Mouse (Mus musculus) megakaryocyte progenitor cell, adult 5-6 weeks (primary cell): ENCODE measurements around the gene Amer3. TPM values are rescaled to one million over a fixed set of nuclear protein-coding genes. Genes with fewer than 3 reads are reported as not detected.

Experiments
- ATAC-seq: replicated peaks from 2 replicates; pipeline ENCODE4 v1.8.0; 2016; ENCODE audit warnings: mild to moderate bottlenecking, moderate TSS enrichment, inconsistent platforms; ENCODE audit not compliant: poor library complexity
- total RNA-seq, 2 experiments: library from RNA; stranded (forward) in 1 of 2; stranded (reverse) in 1 of 2; fragments of 157-497, 149-512 nt in 1 of 2; fragments of 200-1000 nt in 1 of 2; gene quantifications; 2 replicates each; pipeline versions ENCODE4 v1.2.3 to v1.2.4; 2015 to 2017

Amer3 gene
- not detected in 2 replicates for total RNA-seq (2015)
- not detected in 2 replicates for total RNA-seq (2017)

DNA sequence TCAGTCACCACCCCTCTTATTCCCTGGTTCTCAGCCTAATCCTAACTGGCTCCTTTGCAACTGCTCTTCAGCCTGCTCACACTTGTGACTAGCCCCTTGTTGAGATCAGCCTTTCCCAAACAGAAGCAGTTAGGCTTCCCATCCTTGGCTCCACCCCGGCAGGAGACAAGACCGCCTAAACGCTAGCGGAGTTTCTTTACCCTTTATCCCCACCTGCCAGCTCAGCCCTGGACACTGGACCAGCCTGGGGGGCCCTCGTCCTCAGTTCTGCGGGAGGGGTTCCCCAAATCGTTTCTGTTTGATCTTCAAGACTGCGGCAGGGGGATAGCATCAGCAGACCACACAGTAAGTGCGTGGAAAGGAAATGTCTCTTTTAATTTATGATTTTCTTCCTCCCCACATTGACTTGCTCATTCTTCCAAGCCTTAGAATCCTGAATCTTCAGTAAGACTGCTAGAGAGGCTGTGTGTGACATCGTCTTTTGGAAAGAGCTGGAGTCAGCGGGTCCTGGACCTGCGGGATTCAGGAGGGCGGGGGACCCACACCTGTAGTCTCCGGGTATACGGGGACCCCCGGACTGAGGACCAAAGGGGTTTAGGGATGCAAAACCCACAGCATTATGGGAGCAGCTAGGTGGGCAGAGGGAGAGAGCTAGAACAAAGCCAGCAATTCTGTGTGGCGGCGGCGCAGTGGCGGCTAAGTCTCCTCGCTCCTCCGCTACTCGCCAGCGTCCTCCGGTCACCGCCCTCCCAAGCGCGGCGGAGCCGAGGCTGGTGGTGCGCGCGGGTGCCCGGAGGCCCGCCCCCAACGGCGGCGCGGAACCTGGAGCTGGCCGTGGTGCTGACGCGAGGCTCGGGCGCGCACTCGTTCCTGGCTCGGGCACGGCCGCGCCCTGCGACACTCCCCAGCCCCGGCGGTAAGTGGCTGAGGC lies at the start of gene Amer3:
Gene Amer3 (plus strand): TSS at position 807 of the 931 bp plus-strand sequence.
- peak; percentile 99 for ATAC-seq

DNA sequence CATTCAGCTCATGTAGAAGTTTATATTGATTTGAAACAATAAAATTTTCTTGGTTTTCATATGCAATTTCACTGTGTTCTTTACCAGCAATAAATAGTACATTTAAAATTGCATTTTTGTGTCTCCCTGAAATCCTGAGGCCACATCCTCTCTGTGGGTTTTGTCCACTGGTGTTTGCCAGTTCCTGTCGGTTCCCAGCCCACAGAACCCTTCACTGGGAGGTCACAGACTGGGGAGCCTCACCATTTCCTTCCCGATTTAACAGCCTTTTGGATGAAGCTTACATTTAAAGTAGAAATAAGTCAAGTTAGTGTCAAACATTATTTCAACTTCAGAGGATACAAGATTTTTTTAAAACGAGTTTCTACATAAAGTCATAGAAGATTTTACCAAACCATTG lies 44.9 kb upstream of the Amer3 start:
- 0 out of 2 replicates have a peak, but pooled peaks have one; percentile 42 for ATAC-seq

DNA sequence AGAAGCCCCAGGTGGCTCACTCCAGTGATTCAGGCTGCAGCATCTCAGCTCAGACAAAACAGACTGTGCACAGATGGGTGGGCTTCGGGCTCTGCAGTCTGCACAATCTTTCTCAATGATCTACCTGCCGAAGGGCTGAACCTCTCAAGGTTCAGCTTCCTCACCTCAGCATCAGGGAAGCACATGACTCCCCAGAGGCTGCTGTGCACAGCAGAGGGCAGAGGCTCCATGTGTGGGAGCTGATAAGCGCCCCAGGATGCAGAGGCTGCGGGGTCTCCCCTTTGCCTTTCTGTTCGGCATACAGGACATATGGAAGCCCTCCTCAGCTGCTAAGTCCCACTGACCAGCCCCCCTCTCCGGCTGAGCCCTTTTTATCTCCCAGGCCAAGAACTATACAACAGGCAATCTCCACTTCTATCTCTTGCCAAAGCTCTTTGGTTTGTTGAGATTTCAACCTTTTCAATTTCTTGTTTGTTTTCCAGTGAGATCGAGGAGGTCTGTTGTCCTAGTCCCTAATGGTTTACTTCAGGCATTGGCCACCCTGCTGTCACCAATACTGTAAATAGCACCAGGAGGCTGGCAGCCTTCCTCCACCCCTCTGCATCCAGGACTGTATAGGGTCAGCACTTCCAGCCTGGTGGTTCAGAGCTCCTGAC lies 44.3 kb upstream of the Amer3 start, which contains the start of gene Cfc1:
Gene Cfc1 (plus strand): TSS at position 606 of the 656 bp plus-strand sequence.
- peak; percentile 41 for ATAC-seq

DNA sequence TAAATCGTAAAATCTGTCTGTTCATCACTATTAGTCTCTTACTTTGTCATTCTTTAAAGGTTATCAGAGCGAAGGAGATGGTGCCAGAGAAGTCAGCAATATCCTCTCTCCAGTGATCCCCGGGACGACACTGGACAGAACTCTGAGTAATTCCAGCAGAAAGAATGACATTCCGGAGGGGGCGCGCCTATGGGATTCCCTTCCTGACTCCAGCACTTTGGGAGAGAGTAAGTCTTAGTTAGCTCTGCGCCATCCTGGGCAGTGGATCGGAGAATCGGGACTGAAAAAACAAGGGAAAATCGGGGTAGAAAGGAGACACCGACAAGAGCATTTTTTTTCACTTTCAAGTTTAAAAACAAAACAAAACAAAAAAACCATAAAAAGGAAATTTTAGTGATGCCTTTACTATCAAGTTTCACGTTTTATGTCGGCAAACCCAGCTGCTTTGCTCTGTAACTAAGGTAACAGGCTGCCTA lies 43.1 kb upstream of the Amer3 start:
- ATAC-seq, result no peak

DNA sequence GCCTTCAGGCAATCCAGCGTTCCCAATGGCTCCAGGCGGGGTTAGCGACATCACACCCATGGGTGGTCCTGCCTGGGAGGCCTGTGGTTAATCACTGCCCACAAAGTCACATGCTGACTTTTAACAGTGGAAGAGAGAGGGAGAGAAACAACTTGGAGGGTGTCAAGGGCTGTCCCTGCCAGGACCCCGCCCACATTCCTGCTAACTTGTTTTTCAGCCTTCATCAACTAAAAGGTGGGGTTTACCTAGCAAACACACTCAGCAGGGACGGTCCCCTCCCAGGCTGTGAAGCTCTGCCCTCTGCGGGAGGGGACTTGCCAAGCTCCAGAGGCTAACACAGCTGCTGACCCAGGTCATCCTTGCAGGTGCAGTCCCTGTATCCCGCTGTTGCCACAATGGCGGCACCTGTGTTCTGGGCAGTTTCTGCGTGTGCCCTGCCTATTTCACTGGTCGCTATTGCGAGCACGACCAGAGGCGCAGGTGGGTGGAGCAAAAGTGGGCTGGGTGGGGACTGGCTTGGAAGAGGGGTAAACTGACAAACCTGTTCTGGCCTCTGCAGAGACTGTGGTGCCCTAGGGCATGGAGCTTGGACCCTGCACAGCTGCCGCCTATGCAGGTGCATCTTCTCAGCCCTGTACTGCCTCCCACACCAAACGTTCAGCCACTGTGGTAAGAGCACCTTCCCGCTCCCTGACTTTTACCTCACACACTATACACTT lies 42.5 kb upstream of the Amer3 start:
- ATAC-seq, result peak; percentile 65

DNA sequence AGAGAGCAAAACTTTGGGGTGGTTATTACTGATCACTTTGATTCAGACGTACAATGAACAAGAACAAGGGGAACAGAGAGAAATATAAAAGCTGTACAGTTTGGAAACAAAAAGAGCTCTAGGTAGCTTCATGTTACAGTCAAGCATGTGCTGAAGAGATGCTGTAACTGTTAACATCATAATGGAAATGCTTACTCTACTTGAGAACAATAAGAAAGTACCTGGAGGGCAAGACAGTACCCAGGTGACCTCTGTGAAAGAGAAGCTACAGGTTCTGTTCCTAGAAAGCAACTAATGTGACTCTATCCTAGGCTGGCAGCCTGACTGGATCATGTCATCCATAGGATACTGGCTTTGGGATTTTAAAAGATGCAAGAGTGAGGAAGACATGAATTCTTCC lies 32.4 kb upstream of the Amer3 start:
- no peak for ATAC-seq

DNA sequence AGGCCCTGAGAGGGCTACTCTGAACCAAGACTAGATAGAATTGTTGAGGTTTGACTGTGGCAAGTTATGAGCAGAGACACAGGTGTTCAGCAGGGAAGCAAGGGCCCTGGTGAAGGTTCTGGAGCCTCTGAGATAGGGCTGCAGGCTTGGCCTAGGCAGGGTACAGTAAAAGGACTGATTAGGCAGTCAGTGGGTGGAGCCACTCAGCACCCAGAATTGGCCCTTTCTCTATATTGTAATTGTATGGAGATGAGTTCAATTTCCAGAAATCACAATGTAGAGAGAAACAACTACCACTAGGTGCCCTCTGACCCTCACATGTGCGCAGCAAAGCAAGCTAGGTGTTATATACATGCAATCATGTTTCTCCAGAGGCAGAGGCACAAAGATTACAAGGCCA lies 25.8 kb upstream of the Amer3 start:
- ATAC-seq, result peak; percentile 37

DNA sequence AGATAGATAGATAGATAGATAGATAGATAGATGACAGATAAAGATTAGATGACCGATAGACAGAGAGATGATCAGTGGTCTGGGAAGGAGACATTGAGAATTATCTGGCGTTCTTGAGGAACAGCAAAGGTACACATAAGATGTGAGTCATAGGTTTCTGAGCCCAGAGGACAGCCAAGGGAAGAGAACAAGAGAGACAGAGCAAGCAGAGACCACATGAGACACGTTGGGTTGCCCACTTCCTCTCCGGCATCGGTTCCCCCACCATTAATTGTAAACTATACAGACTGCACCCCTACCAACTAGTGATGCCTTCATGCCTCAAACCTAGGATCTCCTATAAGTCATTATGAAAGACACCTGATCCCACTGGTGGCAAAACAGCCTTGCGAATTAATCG lies 25.2 kb upstream of the Amer3 start:
- ATAC-seq, result peak; percentile 55; the same call in 1 of the 2 replicates

DNA sequence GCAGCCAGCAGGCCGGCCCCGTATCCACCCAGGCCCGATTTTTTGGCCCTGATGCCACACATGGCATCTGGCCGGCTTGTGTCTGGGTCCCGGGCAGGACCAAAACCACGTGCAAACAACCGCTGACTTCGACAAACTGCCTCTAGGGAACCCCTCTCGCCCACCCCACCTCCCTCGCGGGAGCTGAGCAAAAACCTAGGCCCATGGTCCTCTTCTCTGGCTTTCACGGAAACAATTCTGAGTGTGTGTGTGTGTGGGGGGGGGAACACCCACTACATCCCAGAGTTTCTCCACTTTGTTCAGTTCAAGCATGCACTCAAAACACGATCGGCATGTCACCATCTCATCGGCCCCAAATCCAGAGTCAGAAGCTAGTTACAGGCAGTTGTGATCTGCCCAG lies 18.6 kb upstream of the Amer3 start, which contains the start of gene Prss40:
Gene Prss40 (minus strand): TSS at position 101 of the 400 bp plus-strand sequence.
- ATAC-seq, result no peak

DNA sequence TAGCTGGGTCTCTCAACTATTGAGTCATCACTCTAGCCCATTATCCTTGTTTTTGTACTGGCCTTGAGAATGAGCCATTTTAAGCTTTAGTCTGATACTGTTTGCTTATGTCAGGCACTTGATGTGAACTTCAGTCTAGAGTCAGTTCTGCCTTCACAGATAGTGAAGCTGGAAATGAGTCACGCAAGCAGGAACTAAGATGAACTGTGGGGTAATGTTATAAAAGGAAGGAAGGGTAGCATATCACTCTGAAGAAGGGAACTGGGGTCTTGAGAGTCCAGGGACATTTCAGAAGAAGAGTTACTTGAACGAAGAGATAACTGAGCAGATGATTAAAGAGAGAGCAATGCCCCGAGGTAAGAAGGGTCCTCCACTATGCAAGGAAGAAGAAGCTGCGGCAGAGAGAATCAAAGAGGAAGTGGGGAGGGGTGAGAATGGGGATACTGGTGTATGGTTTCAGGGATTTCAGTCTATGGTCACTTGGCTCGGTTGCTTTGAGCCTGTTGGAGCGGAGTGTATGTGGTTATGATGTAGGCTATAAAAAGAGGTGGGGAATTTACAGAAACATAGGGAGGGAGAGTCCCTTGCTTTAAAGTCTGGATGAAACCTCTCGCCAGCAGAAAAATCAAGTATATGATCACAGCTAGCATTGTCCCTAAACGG lies 14.9 kb upstream of the Amer3 start:
- ATAC-seq, result peak; percentile 66

DNA sequence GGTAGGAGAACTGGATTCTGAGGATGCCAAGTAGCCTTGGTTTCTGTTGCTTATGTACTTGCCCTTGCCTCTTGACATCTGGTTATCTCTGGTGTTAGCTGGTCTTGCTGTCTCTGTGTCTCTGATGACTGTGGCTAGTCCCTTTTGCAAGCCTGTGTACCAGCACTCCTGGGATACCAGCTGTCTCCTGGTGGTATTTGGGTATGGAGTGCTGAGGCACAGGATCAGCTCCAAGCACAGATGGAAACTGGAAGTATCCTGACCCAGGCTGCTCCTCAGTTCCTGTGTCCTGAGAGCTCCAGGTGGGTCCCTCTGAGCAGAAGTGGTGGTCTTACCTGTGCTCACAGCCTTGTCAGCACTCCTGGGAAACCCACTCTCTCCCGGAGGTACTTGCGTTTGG lies 11.3 kb upstream of the Amer3 start:
- no peak for ATAC-seq

DNA sequence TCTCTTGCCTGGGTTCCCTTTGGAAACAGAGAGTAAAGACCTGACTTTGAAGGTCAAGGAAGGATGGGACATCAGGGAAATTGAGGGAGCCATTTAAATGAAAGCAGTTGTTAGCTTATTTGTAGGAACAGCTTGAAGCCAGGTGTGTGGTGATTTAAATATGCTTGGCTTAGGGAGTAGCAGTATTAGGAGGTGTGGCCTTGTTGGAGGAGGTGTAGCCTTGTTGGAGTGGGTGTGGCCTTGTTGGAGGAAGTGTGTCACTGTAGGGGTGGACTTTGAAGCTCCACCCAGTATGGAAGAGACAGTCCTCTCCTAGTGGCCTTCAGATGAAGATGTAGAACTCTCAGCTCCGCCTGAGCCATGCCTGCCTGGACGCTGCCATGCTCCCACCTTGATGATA lies 9.6 kb upstream of the Amer3 start:
- no peak for ATAC-seq

DNA sequence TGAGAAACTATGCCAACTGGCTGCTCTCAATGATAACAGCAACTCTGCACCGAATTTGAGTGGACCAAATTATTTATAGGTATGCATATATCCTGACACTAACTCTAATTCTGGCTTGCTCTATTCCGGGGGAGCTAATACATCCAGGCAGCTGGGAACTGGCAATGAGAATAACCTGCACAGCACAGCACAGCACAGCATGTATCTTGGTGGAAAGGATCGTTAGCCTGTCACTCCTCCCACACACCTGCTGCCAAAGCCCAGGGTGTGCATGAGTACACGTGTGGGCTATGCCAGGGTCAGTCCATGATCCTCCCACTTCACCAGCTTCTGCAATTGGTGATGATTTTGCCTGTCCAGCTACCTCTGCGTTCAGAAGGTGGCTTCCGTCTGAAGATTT lies 8.0 kb upstream of the Amer3 start:
- ATAC-seq, result no peak

DNA sequence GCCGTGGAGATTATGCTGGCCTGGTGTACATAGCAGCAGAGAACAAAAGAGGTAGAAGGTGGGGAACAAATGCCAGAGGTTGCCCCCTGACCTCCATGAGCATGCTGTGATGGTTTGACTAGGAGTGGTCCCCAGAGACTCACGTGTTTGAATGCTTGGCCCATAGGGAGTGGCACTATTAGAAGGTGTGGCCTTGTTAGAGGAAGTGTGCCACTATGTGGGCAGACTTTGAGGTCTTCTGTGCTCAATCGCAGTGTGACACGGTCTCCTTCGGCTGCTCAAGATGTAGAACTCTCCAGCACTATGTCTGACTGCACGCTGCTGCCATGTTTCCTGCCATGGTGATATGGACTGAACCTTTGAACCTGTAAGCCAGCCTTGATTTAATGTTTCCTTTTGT lies 6.2 kb upstream of the Amer3 start:
- ATAC-seq, result peak; percentile 77

DNA sequence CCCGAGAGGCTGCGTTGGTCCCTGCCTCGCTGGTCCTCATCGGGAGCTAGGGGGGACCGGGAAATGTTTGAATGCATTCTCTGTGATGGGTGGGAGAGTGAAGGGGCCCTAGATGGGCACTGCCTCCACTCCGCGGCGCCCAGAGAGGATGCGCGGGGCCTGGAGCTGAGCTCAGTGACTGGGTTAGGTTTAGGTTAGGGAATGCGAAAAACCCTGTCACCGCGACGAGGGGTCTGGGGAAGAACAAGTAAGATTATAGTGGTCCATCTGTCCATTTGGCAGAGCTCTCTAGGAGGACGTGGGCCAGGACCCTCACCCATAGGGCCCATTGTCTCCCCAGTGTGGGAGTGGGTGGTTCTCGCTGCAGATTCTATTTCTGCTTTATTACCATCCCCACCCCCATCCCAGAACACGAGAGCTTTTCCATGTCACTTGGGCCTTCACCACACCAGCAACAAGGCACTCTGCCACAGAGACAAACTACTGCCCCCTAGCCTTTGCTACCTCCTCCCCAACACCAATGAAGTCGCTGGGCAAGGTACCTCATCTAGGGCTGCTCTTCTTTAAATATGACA lies 412 bp downstream of the Amer3 start:
- ATAC-seq, result no peak

DNA sequence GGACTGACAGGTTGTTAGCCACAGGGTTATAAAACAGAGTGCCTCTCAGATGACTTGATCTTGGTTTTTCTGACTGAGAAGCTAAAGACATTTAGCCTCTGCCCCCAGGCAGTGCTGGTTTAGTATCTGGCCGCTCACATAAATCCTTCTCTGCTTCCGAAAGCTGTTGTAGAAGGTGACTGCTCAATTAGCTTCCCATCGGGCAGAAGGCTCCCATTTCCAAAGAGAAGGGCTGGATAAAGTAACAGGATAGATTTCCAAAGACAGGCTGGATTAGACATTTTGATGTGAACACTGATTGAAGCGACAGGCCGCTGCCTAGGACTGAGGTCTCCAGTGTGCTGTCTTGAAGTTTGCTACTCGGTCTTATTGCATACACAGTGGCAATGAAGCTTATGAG lies 2.8 kb downstream of the Amer3 start:
- ATAC-seq, result no peak

DNA sequence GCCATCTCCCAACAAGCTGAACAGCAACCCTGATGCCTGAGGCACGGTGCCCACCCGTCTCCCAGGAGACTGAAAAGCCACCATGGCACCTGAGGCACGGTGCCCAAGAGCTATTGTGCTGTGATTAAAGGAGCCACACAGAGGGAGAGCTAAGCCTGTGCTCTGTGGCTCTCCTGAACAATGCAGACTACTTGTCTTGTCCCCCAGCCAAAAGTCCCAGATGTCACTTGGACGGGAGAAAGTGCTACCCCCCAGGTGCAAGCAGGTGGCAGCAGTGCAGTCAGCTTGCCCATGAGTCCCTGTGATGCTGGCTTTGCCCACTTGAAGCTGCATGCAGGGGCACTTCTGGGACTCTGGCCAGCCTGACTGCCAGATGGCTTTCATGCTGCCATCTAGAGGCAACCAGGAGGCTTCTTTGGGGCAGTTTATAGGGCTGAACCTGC lies 4.4 kb downstream of the Amer3 start:
- 0 out of 2 replicates have a peak, but pooled peaks have one; percentile 12 for ATAC-seq

DNA sequence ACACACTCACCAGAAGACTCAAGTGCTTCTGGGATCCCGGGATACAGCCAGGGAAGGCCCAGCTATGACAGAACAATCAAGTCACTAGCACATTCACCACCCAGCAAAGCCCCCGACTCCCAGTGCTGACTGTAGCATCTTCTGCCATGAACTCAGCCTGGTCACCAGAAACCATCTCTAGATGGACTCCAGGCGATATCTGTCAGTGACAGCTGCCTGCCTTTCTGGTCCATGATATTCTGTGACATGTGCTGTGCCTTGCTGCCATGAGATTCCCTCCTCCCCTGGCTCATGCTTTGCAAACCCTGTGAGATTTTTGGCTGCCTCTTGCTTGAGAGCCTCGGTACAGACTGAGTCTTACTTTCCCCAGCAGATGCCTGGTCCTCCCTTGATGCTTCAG lies 5.3 kb downstream of the Amer3 start:
- no peak for ATAC-seq

DNA sequence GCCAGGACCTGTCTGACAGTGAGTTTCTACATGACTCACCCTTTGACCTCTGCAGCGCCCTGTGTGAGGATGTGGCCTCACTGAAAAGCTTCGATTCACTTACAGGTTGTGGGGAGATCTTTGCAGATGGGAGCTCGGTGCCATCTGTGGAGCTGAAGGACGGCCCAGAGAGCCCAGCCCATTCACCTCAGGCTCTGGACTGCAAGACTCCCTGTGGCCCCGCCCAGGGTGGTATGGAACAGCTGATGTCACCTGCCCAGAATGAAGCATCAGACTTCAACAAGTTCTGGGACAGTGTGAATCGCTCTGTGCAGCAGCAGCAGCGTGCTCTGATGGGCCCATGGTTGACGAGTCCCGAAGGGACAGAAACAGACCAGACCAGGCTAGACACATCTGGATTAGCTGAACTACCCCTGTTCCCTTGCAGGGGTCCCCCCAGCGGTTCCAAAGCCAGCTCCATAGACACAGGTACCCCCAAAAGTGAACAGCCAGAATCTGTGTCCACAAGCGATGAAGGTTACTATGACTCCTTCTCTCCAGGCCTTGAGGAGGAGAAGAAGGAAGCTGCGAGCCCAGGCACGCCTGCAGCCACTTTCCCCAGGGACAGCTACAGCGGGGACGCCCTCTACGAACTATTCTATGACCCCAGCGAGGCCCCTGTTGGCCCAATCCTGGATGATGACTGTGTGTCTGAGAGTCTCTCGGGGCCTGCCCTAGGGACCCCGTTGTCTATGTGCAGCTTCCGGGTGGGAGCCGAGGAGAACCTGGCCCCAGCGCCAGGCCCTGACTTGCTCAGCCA lies 8.0 kb downstream of the Amer3 start:
- no peak for ATAC-seq
